Mouse (Mus musculus) layer of hippocampus, adult 18-20 months (tissue): ENCODE measurements at regions not wholly inside any gene's neighbourhood (a gene's known extent, or its start where the extent isn't known, plus 50 kb on each side); places are given as distances from the start of the nearest gene placed in this dataset.

Experiments
- DNase-seq, 2 experiments: peaks; one replicate each; pipeline ENCODE4 v3.0.0; 2022; ENCODE audit warnings: low spot score in 2 of 2

DNA sequence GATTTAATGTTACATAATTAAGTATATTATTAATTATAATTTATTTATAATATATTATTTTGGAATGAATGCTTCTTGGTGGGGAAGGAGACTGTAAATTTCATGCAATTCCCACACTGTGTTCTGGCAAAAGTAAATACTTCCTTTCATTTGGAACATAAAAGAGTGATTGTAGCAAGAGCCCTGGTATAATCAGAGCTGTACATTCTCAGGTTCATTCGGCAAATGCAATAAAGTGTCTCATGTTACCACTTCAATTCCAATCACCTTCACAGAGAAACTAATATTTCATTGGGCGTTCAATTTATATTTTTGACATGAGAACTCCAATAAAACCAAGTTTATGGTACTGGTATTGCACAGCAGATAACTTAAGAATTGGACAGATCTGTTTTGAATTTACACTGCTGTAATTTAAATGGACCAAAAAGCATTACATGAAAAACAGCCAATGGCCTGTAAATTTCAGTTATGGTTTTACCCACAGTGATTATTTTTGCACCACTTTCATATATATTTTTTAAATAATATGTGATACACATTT is 569.0 kb downstream of the Pcdh7 start:
- DNase-seq: no peak

DNA sequence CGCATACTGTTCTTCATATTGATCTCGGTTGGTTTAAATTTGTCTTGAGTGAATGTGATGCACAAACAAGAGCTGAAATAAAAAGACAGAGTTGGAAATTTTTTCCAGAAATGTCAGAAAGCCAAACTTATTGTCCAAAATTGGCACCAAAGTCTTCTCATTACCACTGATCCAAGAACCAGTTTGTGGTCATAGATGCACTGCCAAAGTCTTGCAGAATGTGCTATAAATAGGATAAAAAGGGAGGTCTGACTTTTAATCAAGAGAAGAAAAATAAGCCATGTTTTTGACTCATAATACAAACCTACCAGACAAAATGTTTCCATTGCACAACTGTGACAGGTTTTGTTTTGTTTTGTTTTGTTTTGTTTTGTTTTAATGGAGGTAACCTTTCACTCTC is 573.5 kb downstream of the Pcdh7 start:
- no peak for DNase-seq

DNA sequence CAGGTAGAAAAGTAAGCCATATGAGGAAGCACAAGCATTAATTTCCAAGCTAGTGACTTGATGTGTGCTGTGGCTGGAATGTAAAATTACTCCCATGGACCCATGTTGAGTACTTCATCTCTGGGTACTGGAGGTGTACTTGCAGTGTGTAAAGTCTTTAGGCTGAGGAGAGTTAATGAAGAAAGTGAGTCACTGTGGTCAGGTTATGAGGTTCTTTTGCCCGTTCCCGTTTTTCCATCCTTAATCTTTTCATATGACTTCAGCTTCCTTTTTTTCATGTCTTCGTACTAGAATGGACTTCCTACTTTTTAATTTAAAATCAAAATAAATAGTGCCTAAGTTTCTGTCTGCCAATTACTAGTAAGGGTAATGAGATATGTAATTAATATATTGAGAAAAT is 577.1 kb downstream of the Pcdh7 start:
- no peak for DNase-seq

DNA sequence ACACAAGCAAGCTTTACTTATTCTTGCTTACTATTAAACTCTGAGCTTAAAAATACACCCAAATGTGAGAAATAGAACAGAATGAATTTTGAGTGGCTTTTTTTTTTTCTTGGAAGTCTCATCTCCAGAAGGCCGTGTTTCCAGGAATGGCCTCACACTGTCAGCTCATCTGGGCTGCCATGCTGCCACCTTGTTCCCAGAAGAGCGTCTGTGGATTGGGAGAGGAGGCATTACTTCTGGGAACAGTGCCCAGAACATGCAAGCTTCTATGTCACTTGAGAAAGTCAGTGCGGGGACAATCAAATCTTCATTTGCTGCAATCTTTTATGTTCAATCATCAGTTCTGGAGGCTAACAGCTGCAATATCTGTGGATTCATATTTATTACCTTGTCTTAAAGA is 613.6 kb downstream of the Pcdh7 start:
- peak; percentile 5 to 11 for DNase-seq
